Mouse (Mus musculus): ENCODE measurements around the gene Coq10a.

The Coq10a gene

GRCm38 (mm10) chr10:128368402-128369217 is at the start of gene Coq10a:
Coq10a (minus strand) TSS chr10:128368997.
- peak; percentile 94 for DNase-seq

GRCm38 (mm10) chr10:128414848-128415247 is 46.1 kb upstream of the Coq10a start:
- no peak for DNase-seq

- DNase-seq = no peak
Observed at GRCm38 (mm10) chr10:128413076-128413475, 44.3 kb upstream of the Coq10a start.

- DNase-seq = no peak
Observed at GRCm38 (mm10) chr10:128412558-128412957, 43.8 kb upstream of the Coq10a start.

- no peak for DNase-seq
Observed at GRCm38 (mm10) chr10:128412055-128412381, 43.2 kb upstream of the Coq10a start.

- peak; percentile 99 for DNase-seq
Observed at GRCm38 (mm10) chr10:128411211-128412054, 42.6 kb upstream of the Coq10a start, which contains the start of the genes Nabp2 and Rnf41. Nabp2 (minus strand) TSS chr10:128411492. Rnf41 (plus strand) TSS chr10:128411657.

GRCm38 (mm10) chr10:128410560-128410845 is 41.7 kb upstream of the Coq10a start:
- DNase-seq = peak; percentile 16

- DNase-seq = peak; percentile 99
Observed at GRCm38 (mm10) chr10:128409692-128410559, 41.1 kb upstream of the Coq10a start.

GRCm38 (mm10) chr10:128408591-128409535 is 40.1 kb upstream of the Coq10a start:
- peak; percentile 55 for DNase-seq

GRCm38 (mm10) chr10:128403931-128404330 is 35.1 kb upstream of the Coq10a start:
- no peak for DNase-seq

- DNase-seq = no peak
Observed at GRCm38 (mm10) chr10:128401638-128402037, 32.8 kb upstream of the Coq10a start.

GRCm38 (mm10) chr10:128401056-128401455 is 32.3 kb upstream of the Coq10a start, which contains the start of gene Slc39a5:
Slc39a5 (minus strand) TSS chr10:128401229.
- peak; percentile 63 for DNase-seq

- peak; percentile 80 for DNase-seq
Observed at GRCm38 (mm10) chr10:128400338-128400737, 31.5 kb upstream of the Coq10a start.

GRCm38 (mm10) chr10:128397466-128397865 is 28.7 kb upstream of the Coq10a start:
- DNase-seq = peak; percentile 20

- peak; percentile 51 for DNase-seq
Observed at GRCm38 (mm10) chr10:128396716-128397264, 28.0 kb upstream of the Coq10a start.

- peak; percentile 15 for DNase-seq
Observed at GRCm38 (mm10) chr10:128396017-128396673, 27.3 kb upstream of the Coq10a start.

GRCm38 (mm10) chr10:128391850-128392249 is 23.1 kb upstream of the Coq10a start:
- no peak for DNase-seq

GRCm38 (mm10) chr10:128390366-128390765 is 21.6 kb upstream of the Coq10a start:
- DNase-seq = peak; percentile 19

GRCm38 (mm10) chr10:128389570-128389969 is 20.8 kb upstream of the Coq10a start:
- DNase-seq = no peak

- no peak for DNase-seq
Observed at GRCm38 (mm10) chr10:128388941-128389340, 20.1 kb upstream of the Coq10a start.

- no peak for DNase-seq
Observed at GRCm38 (mm10) chr10:128385902-128386301, 17.1 kb upstream of the Coq10a start.

Data from kidney, postnatal 10 days (tissue).